Mouse (Mus musculus) midbrain, embryonic 11.5 days (tissue): ENCODE results near the gene Rcan2. TPM values are rescaled to one million over a fixed set of nuclear protein-coding genes. Genes with fewer than 3 reads are reported as not detected.
A peak's percentile ranks its signal among the peaks of the same experiment; 100 is the strongest.

Experiments used
- ATAC-seq: fragments of 200-750 bp; cut with Nextera tagmentation; 2 replicates; pipeline ENCODE4 v1.8.0; 2017; ENCODE audit warnings: moderate TSS enrichment, moderate library complexity; ENCODE audit not compliant: low FRiP score
- DNase-seq: peaks from one replicate; pipeline ENCODE4 v3.0.0; 2015; ENCODE audit warnings: low spot score; ENCODE audit errors: missing footprints
- H3K27ac ChIP-seq: fragments of 300-500 bp; sonication (generic); 2 replicates; pipeline ENCODE4 v1.5.1; 2014; ENCODE audit warnings: low read depth, low read length
- H3K27me3 ChIP-seq: fragments of 300-500 bp; sonication (generic); 2 replicates; pipeline ENCODE4 v1.6.1; 2014; ENCODE audit warnings: mild to moderate bottlenecking, low read length, moderate library complexity, mixed read lengths; ENCODE audit not compliant: control insufficient read depth, insufficient read depth
- H3K36me3 ChIP-seq: fragments of 300-500 bp; sonication (generic); 2 replicates; pipeline ENCODE4 v1.6.1; 2014; ENCODE audit warnings: mild to moderate bottlenecking, low read length, moderate library complexity, mixed read lengths; ENCODE audit not compliant: control insufficient read depth, insufficient read depth
- H3K4me1 ChIP-seq: fragments of 300-500 bp; sonication (generic); 2 replicates; pipeline ENCODE4 v1.6.1; 2014; ENCODE audit warnings: low read length; ENCODE audit not compliant: control insufficient read depth, insufficient read depth
- H3K4me2 ChIP-seq: fragments of 300-500 bp; sonication (generic); 2 replicates; pipeline ENCODE4 v1.6.1; 2014; ENCODE audit warnings: mild to moderate bottlenecking, moderate library complexity
- H3K4me3 ChIP-seq: fragments of 300-500 bp; sonication (generic); 2 replicates; pipeline ENCODE4 v1.5.1; 2014; ENCODE audit warnings: low read depth, low read length
- H3K9ac ChIP-seq: fragments of 300-500 bp; sonication (generic); 2 replicates; pipeline ENCODE4 v1.6.1; 2014; ENCODE audit warnings: low read length
- H3K9me3 ChIP-seq: fragments of 300-500 bp; sonication (generic); 2 replicates; pipeline ENCODE4 v1.6.1; 2016; ENCODE audit warnings: low read length; ENCODE audit not compliant: control insufficient read depth
- WGBS: fragments of 180-500 bp; shearing (Covaris S2); extraction: QIAGEN DNeasy Blood & Tissue Kit; methylation state at CpG from one replicate; pipeline ENCODE4 v1.1.7; 2014; 5-methylcytosine and 5-hydroxymethylcytosine counted together
- polyA plus RNA-seq: library from polyadenylated mRNA; unstranded; fragments of >200 nt; fragmentation: Nextera tagmentation; extraction: Ambion mirVana; gene quantifications from 2 replicates; pipeline ENCODE4 v1.2.1, GENCODE M21; 2014

The Rcan2 gene
- 9.0 and 12.0 TPM in 2 replicates for polyA plus RNA-seq

DNA sequence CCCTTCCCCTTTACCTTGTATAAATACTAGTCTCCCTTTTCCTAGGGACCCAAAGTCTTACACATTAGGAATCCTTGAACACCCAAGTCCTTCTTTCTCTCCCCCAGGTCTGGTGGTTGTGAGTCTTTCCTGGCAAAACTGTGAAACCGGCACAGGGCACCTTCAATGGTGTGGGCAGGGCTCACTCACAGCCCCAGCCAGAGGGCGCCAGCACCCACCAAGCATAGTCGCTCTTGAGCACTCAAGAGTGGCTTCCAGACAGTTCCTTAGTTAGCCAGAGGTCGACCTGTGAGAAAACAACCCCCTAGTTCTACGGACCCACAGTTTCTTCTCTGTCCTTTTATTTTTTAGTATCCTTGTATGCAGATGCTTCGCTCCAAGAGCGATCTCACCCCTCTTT is at the start of gene Rcan2:
TSS of gene Rcan2 (plus strand) at position 275 of the 400 bp plus-strand sequence.
- Histone ChIP-seq H3K27ac (no peak within 1 kb of the TSS), H3K9ac (peak within 1 kb of the TSS; percentile 75), H3K27me3 (no peaks in the 10 kb centered on the region), H3K36me3 (no peaks in the 10 kb centered on the region), H3K9me3 (no peaks in the 10 kb centered on the region), H3K4me2 (peak within 1 kb of the TSS; percentile 91), H3K4me1 (no peaks in the 10 kb centered on the region), H3K4me3 (peak within 1 kb of the TSS; percentile 61)
- peak; percentile 85 for ATAC-seq
- under 1% methylated on average over 7 of the region's 7 CpGs for WGBS
- peak; percentile 90 for DNase-seq

DNA sequence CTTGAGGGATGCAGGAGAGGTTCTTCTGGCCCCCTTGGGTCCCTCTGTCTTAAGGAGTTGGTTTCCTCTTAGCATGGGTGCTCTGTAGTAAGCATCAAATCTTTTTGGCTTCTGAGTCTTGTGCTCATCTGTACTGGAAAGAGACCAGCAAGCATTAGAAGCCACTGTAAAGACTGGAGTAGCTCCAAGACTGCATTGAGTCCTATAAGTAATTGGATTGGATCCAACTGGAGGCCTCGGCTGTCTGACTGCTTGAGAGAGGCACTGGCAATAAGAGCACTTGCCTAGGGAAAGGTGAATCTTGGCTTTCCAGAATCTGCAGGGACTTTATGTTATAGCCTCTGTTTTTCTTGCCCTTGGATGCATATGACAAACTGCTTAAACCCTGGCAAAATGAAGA is 48.3 kb upstream of the Rcan2 start:
- no peaks in the 10 kb centered on the region for H3K27me3 ChIP-seq
- H3K4me2 ChIP-seq: no peak overlapping the region
- H3K9me3 ChIP-seq: no peaks in the 10 kb centered on the region
- H3K9ac ChIP-seq: no peak overlapping the region
- H3K4me3 ChIP-seq: no peak overlapping the region
- H3K27ac ChIP-seq: no peak overlapping the region
- no peak for ATAC-seq
- WGBS: 86% methylated on average over 1 of the region's 1 CpGs
- DNase-seq: no peak
- H3K4me1 ChIP-seq: no peaks in the 10 kb centered on the region
- H3K36me3 ChIP-seq: no peaks in the 10 kb centered on the region; the same call in 1 of the 2 replicates

DNA sequence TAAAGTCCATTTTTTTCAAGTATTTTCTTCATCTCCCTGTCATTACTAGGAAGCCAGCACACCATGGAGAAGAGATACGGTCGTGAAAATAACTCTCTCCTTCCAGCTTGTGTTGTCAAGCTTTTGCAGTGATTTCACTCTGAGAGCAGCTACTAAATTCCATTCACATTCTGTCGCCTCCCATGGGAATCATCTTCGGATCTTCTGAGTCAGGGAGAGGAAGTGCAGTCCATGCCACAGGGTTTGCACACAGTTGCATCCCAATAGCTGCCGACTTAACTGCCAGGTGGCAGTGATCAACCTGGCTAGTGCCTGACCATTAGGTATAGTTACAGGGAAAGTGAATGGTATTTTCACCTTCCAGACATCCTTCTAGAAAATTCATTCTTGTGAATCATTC is 46.5 kb upstream of the Rcan2 start:
- no peaks in the 10 kb centered on the region for H3K9me3 ChIP-seq
- H3K27me3 ChIP-seq: no peaks in the 10 kb centered on the region
- 77% methylated on average over 5 of the region's 5 CpGs for WGBS
- ATAC-seq (no peak), DNase-seq (no peak)
- no peak overlapping the region for H3K4me2 ChIP-seq
- no peak overlapping the region for H3K27ac ChIP-seq
- no peak overlapping the region for H3K9ac ChIP-seq
- no peaks in the 10 kb centered on the region for H3K4me1 ChIP-seq
- no peaks in the 10 kb centered on the region for H3K36me3 ChIP-seq
- no peak overlapping the region for H3K4me3 ChIP-seq

GRCm38 (mm10) chr17:43758607-43759259 is 42.4 kb upstream of the Rcan2 start:
- ATAC-seq (no peak), DNase-seq (no peak)
- Histone ChIP-seq H3K4me2 (no peak overlapping the region), H3K9me3 (no peaks in the 10 kb centered on the region), H3K36me3 (no peaks in the 10 kb centered on the region), H3K9ac (no peak overlapping the region), H3K4me1 (no peaks in the 10 kb centered on the region), H3K4me3 (no peak overlapping the region), H3K27ac (no peak overlapping the region), H3K27me3 (no peaks in the 10 kb centered on the region)
- 72% methylated on average over 15 of the region's 15 CpGs for WGBS

DNA sequence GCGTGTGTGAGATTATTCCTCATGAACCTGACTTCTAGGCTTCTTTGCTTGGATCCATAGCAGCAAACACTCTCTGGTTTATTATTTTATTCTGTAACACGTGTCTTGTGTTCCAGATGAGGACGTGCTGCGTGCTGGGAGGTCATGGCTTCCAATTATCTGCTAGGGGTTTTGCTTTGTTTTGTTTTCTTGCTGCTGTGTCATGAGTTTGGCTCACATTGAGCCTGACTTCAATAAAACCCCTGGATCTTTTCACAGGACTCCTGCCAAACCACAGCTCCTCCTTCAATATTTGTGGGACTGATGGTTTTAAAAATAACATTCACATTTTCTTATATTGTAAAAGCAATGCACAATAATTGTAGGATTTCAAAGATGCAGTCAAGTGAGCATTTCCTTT is 16.6 kb upstream of the Rcan2 start:
- Histone ChIP-seq H3K4me3 (no peak overlapping the region), H3K36me3 (no peaks in the 10 kb centered on the region), H3K27me3 (no peaks in the 10 kb centered on the region), H3K27ac (no peak overlapping the region), H3K4me2 (no peak overlapping the region), H3K9ac (no peak overlapping the region), H3K4me1 (no peaks in the 10 kb centered on the region), H3K9me3 (no peaks in the 10 kb centered on the region)
- no peak for DNase-seq
- WGBS: 80% methylated on average over 4 of the region's 4 CpGs
- ATAC-seq: no peak

DNA sequence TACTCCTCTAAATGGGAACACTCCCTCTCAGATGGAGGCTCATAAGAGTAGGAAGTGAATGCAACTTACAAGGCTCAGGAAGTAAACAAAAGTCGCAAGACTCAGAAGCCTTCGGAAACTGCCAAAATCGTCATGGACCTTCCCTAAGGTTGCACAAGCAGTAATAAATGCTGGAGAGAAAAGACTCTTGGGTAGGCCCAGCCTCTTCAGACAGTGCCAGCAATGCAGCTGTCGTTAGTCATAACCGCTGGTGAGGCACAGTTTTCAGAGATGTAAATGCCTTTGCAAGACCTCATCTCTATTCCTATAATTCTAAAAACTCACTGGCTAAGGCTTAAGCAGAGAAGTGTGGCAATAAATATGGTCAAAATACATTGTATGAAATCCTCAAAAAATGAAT is 12.9 kb upstream of the Rcan2 start:
- Histone ChIP-seq H3K4me1 (no peaks in the 10 kb centered on the region), H3K27ac (no peak overlapping the region), H3K27me3 (no peaks in the 10 kb centered on the region), H3K9me3 (no peaks in the 10 kb centered on the region), H3K36me3 (no peaks in the 10 kb centered on the region), H3K4me2 (no peak overlapping the region), H3K4me3 (no peak overlapping the region), H3K9ac (no peak overlapping the region)
- no peak for ATAC-seq
- DNase-seq: no peak
- WGBS: 90% methylated on average over 5 of the region's 5 CpGs

GRCm38 (mm10) chr17:43789376-43789775 is 11.8 kb upstream of the Rcan2 start:
- H3K4me3 ChIP-seq: no peak overlapping the region
- H3K9ac ChIP-seq: no peak overlapping the region
- no peaks in the 10 kb centered on the region for H3K36me3 ChIP-seq
- no peaks in the 10 kb centered on the region for H3K9me3 ChIP-seq
- H3K27ac ChIP-seq: no peak overlapping the region
- DNase-seq (no peak), ATAC-seq (no peak)
- no peaks in the 10 kb centered on the region for H3K4me1 ChIP-seq
- no peak overlapping the region for H3K4me2 ChIP-seq
- H3K27me3 ChIP-seq: no peaks in the 10 kb centered on the region

GRCm38 (mm10) chr17:43791751-43792150 is 9.4 kb upstream of the Rcan2 start:
- Histone ChIP-seq H3K4me2 (no peak overlapping the region), H3K4me3 (no peak overlapping the region), H3K36me3 (no peaks in the 10 kb centered on the region), H3K4me1 (no peaks in the 10 kb centered on the region), H3K27ac (no peak overlapping the region), H3K9ac (no peak overlapping the region), H3K27me3 (no peaks in the 10 kb centered on the region), H3K9me3 (no peaks in the 10 kb centered on the region)
- DNase-seq (no peak), ATAC-seq (no peak)
- WGBS: 89% methylated on average over 3 of the region's 3 CpGs

DNA sequence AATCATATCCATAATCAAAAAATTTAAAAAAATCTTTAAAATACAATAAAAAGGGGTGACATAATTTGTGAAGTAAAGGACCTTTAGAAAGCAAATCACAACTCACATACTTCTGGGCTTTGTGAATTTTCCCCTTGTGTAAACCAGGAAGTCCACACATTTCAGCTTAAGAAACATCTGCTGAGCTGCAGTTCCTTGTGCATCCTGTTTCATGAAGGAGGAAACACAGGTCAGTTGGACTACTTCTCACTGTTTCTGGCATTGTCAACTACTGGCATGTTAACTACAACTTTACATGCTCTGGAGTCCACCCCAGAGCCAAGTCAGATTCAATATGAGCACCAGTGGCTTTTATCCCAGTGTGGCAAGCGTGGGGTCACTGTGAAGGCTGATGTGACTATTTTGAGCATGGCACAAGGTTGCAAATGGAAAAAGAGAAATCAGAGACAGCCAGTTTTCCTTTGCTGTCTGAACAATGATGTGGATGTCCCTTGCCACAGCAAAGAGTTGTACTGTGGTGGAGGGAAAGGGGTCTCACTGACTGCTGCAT is 6.3 kb upstream of the Rcan2 start:
- Histone ChIP-seq H3K9ac (no peak overlapping the region), H3K9me3 (no peaks in the 10 kb centered on the region), H3K27me3 (no peaks in the 10 kb centered on the region), H3K36me3 (no peaks in the 10 kb centered on the region), H3K4me2 (no peak overlapping the region), H3K27ac (no peak overlapping the region), H3K4me3 (no peak overlapping the region), H3K4me1 (no peaks in the 10 kb centered on the region)
- ATAC-seq (no peak), DNase-seq (no peak)
- 74% methylated on average over 1 of the region's 1 CpGs for WGBS
